Mouse (Mus musculus) intestine, embryonic 16.5 days (tissue): ENCODE measurements around the gene Irf4. TPM values are rescaled to one million over a fixed set of nuclear protein-coding genes. Genes with fewer than 3 reads are reported as not detected.

Experiments used
- ATAC-seq: fragments of 200-750 bp; cut with Nextera tagmentation; 2 replicates; pipeline ENCODE4 v1.8.0; 2017; ENCODE audit warnings: moderate TSS enrichment, moderate library complexity
- H3K27ac ChIP-seq: fragments of 300-500 bp; sonication (generic); 2 replicates; pipeline ENCODE4 v1.5.1; 2014; ENCODE audit warnings: mild to moderate bottlenecking, low read length
- H3K27me3 ChIP-seq: fragments of 300-500 bp; sonication (generic); replicated peaks from 2 replicates; pipeline ENCODE4 v1.6.1; 2014; ENCODE audit warnings: low read length, control low read depth, mixed read lengths; ENCODE audit not compliant: control insufficient read depth, insufficient read depth
- H3K36me3 ChIP-seq: fragments of 300-500 bp; sonication (generic); 2 replicates; pipeline ENCODE4 v1.6.1; 2014; ENCODE audit warnings: low read length, control low read depth; ENCODE audit not compliant: control insufficient read depth, insufficient read depth
- H3K4me1 ChIP-seq: fragments of 300-500 bp; sonication (generic); 2 replicates; pipeline ENCODE4 v1.6.1; 2014; ENCODE audit warnings: low read length, control low read depth, mixed read lengths; ENCODE audit not compliant: control insufficient read depth, insufficient read depth
- H3K4me2 ChIP-seq: fragments of 300-500 bp; sonication (generic); 2 replicates; pipeline ENCODE4 v1.6.1; 2014; ENCODE audit warnings: low read depth, low read length, control low read depth
- H3K4me3 ChIP-seq: fragments of 300-500 bp; sonication (generic); 2 replicates; pipeline ENCODE4 v1.5.1; 2014; ENCODE audit warnings: mild to moderate bottlenecking, low read length
- H3K9ac ChIP-seq: fragments of 300-500 bp; sonication (generic); 2 replicates; pipeline ENCODE4 v1.6.1; 2014; ENCODE audit warnings: low read depth, low read length
- H3K9me3 ChIP-seq: fragments of 300-500 bp; sonication (generic); 2 replicates; pipeline ENCODE4 v1.6.1; 2016; ENCODE audit warnings: low read length, control low read depth; ENCODE audit not compliant: control insufficient read depth
- WGBS: fragments of 180-500 bp; shearing (Covaris S2); extraction: QIAGEN DNeasy Blood & Tissue Kit; methylation state at CpG from one replicate; pipeline ENCODE4 v1.1.7; 2014; 5-methylcytosine and 5-hydroxymethylcytosine counted together
- polyA plus RNA-seq: library from polyadenylated mRNA; unstranded; fragments of >200 nt; fragmentation: Nextera tagmentation; extraction: Ambion mirVana; gene quantifications from 2 replicates; pipeline ENCODE4 v1.2.1, GENCODE M21; 2015

Gene Irf4
- polyA plus RNA-seq, 1 experiment from 2014 or later, result 0.09 TPM

DNA sequence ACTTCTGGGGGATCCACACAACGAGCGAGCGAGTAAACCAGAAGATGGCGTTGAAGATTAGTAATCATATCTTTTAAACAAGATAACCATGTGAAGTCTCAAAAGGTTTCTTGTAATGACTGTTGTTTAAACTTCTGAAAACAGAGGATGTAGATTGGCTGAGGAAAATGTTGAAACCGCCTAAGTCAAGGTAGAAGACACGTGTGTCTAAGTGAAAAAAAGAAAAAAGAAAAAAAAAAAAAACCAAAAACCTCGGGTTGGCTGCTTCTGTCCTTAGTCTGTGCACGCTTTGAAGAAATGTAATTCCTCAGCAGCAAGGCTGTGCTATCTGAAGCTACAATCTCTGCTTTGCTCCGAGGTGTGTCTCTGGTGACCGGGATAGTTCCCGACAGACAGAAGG is 1.5 kb upstream of the Irf4 start:
- ATAC-seq, result no peak
- WGBS, result 64% methylated on average over 11 of the region's 11 CpGs
- Histone ChIP-seq H3K27me3 (peaks cover 36% of the 10 kb centered on the region), H3K4me2 (no peak overlapping the region), H3K9me3 (no peaks in the 10 kb centered on the region), H3K9ac (no peak overlapping the region), H3K27ac (no peak overlapping the region), H3K4me1 (peaks cover 14% of the 10 kb centered on the region), H3K36me3 (no peaks in the 10 kb centered on the region), H3K4me3 (no peak overlapping the region)

DNA sequence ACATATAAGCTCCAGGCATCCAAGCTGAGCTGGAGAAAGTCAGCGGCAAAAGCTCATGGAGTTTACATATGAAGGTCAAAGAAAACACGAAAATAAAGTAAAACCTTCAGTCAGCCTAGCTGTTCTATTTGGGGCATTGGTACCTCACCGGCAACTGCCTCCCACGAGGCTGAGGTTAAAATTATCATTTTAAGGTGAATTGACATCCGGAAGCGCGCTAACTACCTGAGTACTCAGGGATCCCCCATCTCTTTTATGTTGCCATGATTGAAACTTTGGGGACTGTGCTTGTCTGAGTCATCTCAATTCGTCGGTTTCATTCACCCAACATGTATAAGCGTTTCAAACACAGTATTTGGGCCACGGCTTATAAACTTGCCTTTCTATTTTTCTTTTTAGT is 705 bp upstream of the Irf4 start:
- Histone ChIP-seq H3K27ac (no peak overlapping the region), H3K4me2 (no peak overlapping the region), H3K27me3 (peaks cover 38% of the 10 kb centered on the region), H3K36me3 (no peaks in the 10 kb centered on the region), H3K4me1 (peaks cover 14% of the 10 kb centered on the region), H3K4me3 (no peak overlapping the region), H3K9ac (no peak overlapping the region), H3K9me3 (no peaks in the 10 kb centered on the region)
- ATAC-seq, result no peak
- WGBS, result 60% methylated on average over 11 of the region's 11 CpGs

DNA sequence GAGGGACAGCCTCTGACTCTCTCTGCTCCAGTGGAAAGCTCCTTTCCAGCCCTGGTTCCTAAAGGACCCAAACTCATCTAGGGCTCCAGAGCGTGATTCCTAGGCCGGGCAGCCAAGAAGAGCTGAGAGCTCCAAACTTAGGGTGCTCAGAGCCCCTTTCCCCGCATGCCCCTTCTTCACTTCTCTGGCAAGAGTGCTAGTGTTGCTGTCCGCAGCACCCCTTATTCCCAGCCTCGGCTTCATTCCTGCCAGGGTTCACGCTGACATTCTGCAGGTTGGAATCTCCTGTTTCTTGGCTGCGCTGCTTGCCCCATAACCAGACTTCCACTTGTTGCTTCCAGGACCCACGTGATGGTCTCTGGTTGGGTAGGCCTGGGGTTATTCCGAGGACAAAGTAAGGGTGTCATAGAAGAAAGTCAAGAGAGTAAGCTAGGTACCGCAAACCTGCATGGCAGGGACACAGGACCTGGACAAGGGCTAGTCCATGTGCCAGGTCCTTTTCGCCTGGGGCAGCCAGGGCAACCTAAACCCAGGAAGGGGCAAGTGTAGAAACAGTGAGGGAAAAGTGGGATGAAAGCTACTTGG is 623 bp downstream of the Irf4 start:
- peak overlapping the region; percentile 49 for H3K4me3 ChIP-seq
- WGBS, result 4% methylated on average over 11 of the region's 11 CpGs
- peaks cover 38% of the 10 kb centered on the region for H3K27me3 ChIP-seq
- ATAC-seq, result no peak
- H3K4me1 ChIP-seq, result peaks cover 14% of the 10 kb centered on the region
- 0 out of 2 replicates have a peak overlapping the region, but pooled peaks have one; percentile 5 for H3K9ac ChIP-seq
- no peaks in the 10 kb centered on the region for H3K9me3 ChIP-seq
- H3K4me2 ChIP-seq, result peak overlapping the region; percentile 84
- H3K36me3 ChIP-seq, result no peaks in the 10 kb centered on the region
- H3K27ac ChIP-seq, result no peak overlapping the region

DNA sequence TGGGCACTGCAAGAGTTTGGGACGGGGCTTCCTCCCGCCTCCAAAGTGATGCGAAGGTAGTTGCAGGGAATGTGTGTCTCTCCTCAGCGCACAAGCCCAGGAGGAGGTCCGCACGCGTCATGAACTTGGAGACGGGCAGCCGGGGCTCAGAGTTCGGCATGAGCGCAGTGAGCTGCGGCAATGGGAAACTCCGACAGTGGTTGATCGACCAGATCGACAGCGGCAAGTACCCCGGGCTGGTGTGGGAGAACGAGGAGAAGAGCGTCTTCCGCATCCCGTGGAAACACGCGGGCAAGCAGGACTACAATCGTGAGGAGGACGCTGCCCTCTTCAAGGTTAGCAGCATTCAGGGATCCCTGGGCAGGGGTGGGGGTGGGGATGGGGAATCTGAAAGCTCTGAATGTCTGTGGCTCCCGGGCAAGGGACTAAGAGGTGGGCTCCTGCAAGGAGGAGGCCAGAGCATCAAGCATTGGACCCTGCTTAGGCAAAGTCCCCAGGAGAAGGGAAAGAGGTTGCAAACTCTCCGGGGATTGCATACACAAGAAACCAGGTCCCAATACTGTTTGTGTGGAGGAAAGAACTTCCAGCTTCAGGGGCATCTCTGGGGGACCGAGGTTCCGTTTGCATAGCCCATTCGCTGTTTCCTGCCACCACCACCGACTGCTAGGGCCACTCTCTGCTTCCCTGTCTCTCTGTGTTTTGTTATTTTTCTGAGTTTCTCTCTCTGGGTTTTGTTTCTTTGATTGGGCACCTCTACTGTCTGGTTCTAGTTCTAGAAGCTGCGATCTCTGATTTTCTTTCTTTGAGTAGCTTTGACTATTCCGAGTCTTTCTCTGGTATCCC is 1.7 kb downstream of the Irf4 start:
- no peak overlapping the region for H3K27ac ChIP-seq
- ATAC-seq, result no peak
- no peaks in the 10 kb centered on the region for H3K36me3 ChIP-seq
- WGBS, result 4% methylated on average over 33 of the region's 33 CpGs
- peaks cover 14% of the 10 kb centered on the region for H3K4me1 ChIP-seq
- peak overlapping the region; percentile 32 for H3K4me3 ChIP-seq
- H3K27me3 ChIP-seq, result peaks cover 38% of the 10 kb centered on the region
- no peak overlapping the region; the same call in 1 of the 2 replicates for H3K9ac ChIP-seq
- H3K4me2 ChIP-seq, result peak overlapping the region; percentile 48
- H3K9me3 ChIP-seq, result no peaks in the 10 kb centered on the region

DNA sequence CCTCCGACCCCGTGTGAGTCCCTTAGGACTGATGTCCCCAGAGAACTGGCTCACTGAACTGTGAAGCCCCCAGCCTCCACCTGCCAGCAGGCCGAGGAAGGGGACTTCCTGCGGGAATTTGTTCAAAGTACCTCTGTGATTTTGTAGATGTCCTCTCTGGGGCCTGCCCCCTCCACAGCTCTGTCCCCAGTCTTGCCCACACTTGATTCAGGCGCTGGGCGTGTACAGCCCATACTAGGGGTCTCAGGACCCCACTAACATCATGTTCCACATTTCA is 2.2 kb downstream of the Irf4 start:
- Histone ChIP-seq H3K9ac (no peak overlapping the region), H3K4me2 (no peak overlapping the region), H3K36me3 (no peaks in the 10 kb centered on the region), H3K4me1 (peaks cover 14% of the 10 kb centered on the region), H3K27ac (no peak overlapping the region), H3K4me3 (no peak overlapping the region), H3K9me3 (no peaks in the 10 kb centered on the region), H3K27me3 (peaks cover 38% of the 10 kb centered on the region)
- no peak for ATAC-seq
- 35% methylated on average over 6 of the region's 6 CpGs for WGBS

DNA sequence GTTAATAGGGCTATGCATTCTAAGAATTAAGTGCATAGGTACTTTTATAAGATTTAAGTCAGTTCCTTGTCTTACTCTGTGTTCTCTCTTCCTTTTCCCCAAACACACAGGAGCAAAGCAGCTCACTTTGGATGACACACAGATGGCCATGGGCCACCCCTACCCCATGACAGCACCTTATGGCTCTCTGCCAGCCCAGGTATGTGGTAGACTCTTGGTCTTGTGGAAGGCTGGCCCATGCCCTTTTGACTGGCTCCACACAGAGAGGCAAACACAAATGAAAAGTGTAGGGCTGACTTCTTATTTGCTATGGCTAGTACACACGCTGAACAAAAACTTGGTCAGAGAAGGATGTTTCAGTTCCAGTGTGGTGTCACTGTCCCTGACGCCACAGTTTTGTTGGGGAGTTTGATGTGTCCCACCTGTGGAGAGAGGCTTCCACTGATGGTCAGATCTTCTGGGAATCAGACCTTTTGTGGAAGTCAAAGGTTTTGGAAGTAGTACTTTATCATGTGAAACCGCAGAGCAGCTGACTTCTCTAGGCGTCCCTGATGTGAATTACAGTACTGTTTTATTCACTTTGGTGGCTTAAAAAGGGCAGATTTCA is 3.7 kb downstream of the Irf4 start:
- H3K36me3 ChIP-seq, result no peaks in the 10 kb centered on the region
- H3K9ac ChIP-seq, result no peak overlapping the region
- ATAC-seq, result no peak
- peaks cover 14% of the 10 kb centered on the region for H3K4me1 ChIP-seq
- H3K4me2 ChIP-seq, result no peak overlapping the region
- no peak overlapping the region for H3K27ac ChIP-seq
- no peaks in the 10 kb centered on the region for H3K9me3 ChIP-seq
- WGBS, result 80% methylated on average over 4 of the region's 4 CpGs
- peaks cover 38% of the 10 kb centered on the region for H3K27me3 ChIP-seq
- no peak overlapping the region for H3K4me3 ChIP-seq

DNA sequence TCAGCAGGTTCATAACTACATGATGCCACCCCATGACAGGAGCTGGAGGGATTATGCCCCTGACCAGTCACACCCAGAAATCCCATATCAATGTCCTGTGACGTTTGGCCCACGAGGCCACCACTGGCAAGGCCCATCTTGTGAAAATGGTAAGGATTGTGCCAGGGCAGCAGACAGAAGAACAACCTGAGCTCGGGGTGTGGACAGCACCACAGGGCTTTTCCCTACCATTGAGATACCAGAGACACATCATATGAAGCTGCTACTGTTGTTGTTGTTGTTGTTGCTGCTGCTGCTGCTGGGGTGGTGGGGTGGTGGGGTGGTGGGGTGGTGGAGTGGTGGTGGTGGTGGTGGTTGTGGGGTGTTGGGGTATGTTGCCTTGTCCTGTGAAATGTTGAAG is 4.4 kb downstream of the Irf4 start:
- no peak for ATAC-seq
- H3K4me3 ChIP-seq, result no peak overlapping the region
- no peak overlapping the region for H3K27ac ChIP-seq
- WGBS, result 84% methylated on average over 3 of the region's 3 CpGs
- H3K9me3 ChIP-seq, result no peaks in the 10 kb centered on the region
- no peak overlapping the region for H3K4me2 ChIP-seq
- peaks cover 14% of the 10 kb centered on the region for H3K4me1 ChIP-seq
- H3K9ac ChIP-seq, result no peak overlapping the region
- no peaks in the 10 kb centered on the region for H3K36me3 ChIP-seq
- H3K27me3 ChIP-seq, result peaks cover 35% of the 10 kb centered on the region

DNA sequence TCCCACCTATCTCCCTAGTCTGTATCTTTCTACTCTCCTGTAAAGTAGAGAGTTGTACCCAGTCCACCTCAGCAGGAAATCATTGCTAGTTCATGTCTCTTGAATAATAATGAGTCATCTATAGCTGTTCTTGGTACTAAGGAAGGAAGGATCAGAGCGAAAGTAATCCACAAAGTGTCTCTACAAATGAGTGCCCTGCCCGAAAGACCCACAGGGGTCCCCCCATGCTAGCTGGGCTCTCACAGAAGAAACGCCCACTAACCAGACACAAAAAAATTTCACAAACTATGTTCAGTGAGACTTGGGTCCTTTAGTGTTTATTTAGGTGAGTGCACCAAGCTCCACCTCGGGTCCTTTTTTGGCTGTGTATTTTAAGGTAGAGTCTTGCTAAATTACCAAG is 5.0 kb downstream of the Irf4 start:
- no peak for ATAC-seq
- peaks cover 28% of the 10 kb centered on the region for H3K27me3 ChIP-seq
- WGBS, result 87% methylated on average over 4 of the region's 4 CpGs
- no peak overlapping the region for H3K9ac ChIP-seq
- no peak overlapping the region for H3K27ac ChIP-seq
- H3K36me3 ChIP-seq, result no peaks in the 10 kb centered on the region
- no peak overlapping the region for H3K4me3 ChIP-seq
- H3K9me3 ChIP-seq, result no peaks in the 10 kb centered on the region
- peaks cover 10% of the 10 kb centered on the region for H3K4me1 ChIP-seq
- H3K4me2 ChIP-seq, result no peak overlapping the region

DNA sequence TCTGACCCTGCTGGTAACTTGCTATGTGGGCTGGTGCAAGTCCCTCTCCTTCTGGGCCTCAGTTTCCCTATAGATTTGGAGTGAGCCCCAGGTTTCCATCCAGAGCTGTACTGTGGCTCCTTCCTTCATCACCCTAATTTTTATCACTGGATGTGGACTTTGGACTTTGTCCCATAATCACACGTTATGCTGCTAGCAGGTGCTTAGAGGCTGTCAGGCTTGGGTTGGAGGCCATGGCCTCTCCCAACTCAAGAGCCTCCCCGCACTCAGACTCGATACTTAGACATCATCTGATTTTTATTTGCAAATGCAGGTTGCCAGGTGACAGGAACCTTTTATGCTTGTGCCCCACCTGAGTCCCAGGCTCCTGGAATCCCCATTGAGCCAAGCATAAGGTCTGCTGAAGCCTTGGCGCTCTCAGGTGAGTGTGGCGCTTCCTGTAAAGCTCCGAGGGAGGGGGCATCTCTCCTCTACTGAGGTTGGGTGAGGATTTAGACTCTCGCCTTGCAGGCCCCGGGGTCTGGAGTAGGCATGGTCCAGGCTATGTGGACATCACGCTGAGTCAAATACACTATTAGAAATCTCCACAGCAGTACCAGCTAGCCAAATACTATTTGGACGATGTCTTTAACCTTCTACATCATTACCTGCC is 5.9 kb downstream of the Irf4 start:
- no peaks in the 10 kb centered on the region for H3K9me3 ChIP-seq
- no peak overlapping the region for H3K4me3 ChIP-seq
- no peaks in the 10 kb centered on the region for H3K36me3 ChIP-seq
- no peak overlapping the region for H3K4me2 ChIP-seq
- H3K27ac ChIP-seq, result no peak overlapping the region
- no peak overlapping the region for H3K9ac ChIP-seq
- H3K27me3 ChIP-seq, result peaks cover 20% of the 10 kb centered on the region
- peak; percentile 44; the same call in 1 of the 2 replicates for ATAC-seq
- 76% methylated on average over 10 of the region's 10 CpGs for WGBS
- H3K4me1 ChIP-seq, result peaks cover 4% of the 10 kb centered on the region; the same call in 1 of the 2 replicates
